Mouse (Mus musculus): Measurements from ENCODE around the gene Spns3. TPM values are rescaled to one million over a fixed set of nuclear protein-coding genes. Genes with fewer than 3 reads are reported as not detected.

Spns3 gene
- polyA plus RNA-seq, 1 experiment = 0.27 TPM

DNA sequence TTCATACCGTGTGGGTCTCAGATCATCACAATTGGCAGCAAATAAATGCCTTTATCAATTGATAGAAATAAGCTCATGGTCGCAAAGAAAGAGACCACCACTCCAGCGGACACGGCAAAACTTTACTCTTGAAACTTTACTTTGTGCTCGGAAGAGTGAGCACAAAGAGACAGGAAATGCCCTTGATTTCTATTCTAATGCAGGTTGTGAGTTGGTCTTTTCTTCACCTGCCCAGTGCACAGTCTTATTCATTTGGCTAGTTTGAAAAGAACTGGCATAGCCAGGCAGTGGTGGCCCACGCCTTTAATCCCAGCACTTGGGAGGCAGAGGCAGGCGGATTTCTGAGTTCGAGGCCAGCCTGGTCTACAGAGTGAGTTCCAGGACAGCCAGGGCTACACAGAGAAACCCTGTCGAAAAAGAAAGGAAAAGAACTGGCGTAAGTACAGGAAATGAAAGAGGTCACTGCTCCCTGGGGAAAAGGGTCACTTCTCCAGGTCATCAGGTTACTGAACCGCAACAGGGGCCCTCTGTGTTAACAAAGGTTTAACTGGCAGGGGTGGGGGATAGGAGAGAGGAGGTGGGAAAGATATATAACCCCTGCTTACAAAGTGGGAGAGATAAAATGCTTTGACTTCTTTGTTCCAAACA is 19.5 kb upstream of the Spns3 start:
- no peak for TF ChIP-seq GATA1 (IDR thresholded peaks at IDR 0.05; ENCODE audit: low read length)

DNA sequence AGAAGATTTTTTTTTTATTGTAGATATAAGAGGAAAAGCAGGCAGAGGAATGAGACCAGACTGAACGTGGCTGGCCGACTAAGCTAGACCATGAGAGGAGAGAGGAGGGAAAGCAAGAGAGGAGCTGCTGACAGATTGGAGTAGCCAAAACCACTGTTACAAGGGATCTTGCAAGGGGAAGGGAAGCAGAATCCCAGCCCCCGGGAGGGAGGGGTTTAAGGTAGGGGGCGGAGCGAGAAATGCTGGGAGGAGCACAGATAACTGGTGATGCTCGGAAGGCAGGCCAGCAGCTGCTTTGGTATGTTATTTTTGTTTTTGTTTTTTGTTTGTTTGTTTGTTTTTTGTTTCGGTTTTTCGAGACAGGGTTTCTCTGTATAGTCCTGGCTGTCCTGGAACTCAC is 18.7 kb upstream of the Spns3 start:
- no peak for TF ChIP-seq GATA1 (IDR thresholded peaks at IDR 0.05; ENCODE audit: low read length)

DNA sequence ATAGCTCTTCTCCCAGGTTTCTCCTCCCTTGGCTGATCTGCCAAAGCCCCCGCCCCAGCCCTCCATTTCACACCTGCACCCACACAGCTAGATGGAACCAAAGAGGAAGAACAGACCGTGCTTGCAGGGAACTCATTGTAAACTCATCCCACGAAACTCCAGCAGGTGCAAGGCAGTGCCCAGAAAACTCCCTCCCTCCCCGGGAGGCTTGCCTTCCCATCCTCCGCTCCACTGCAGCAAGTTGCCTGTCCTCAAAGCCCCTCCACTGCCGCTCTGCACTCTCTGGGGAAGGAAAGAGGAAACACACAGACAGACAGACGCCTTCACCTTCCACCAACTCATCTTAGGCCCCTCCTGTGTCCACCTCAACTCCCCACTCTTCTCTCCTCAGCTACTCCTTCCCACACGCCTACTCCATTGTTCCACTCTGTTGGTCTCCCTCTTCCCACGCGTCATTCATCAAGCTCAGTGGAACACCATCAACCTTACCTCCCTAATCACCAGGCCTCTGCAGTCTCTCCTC is 16.6 kb upstream of the Spns3 start:
- TF ChIP-seq GATA1 (IDR thresholded peaks at IDR 0.05; ENCODE audit: low read length) = no peak

DNA sequence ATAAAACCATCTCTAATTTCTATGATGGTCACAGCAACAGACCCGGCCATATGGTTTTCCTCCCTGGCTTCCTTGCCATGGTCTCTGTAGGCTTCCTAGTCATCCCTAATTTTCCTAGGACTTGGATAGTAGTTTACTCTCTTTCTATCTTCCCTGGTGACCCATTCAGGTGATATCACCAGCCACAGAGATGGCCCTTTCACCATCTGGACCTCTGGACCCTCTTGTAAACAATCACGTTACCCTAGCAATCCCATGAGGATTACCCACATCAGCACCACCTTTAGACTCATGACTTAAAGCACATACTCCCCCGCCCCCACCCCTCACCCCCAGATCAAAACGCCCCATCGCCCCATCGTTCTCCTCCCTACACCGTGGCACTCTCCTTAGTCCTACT is 16.0 kb upstream of the Spns3 start:
- TF ChIP-seq GATA1 (IDR thresholded peaks at IDR 0.05; ENCODE audit: low read length) = no peak

DNA sequence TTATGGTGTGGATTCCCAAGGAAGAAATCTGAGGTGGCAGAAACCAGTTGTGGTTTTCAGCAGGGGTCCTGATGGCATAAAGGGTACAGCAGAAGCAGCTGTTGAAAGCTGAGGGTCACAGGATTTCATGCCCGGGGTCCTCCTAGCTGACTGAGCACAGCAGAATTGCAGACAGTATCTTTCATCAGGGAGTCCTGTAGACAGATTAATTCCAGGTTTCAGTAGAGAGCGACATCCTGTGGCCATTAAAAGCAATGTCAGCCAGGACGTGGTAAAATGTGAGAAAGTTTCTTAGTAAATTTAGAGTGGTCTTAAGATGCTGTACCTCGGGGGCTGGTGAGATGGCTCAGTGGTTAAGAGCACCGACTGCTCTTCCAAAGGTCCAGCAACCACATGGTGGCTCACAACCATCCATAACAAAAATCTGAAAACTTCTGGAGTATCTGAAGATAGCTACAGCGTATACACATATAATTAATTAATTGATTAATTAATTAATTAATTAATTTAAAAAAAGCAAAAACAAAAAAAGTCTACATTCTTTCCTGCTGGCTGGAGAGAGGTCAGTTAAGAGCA is 14.0 kb upstream of the Spns3 start:
- no peak for TF ChIP-seq GATA1 (IDR thresholded peaks at IDR 0.05; ENCODE audit: low read length)

DNA sequence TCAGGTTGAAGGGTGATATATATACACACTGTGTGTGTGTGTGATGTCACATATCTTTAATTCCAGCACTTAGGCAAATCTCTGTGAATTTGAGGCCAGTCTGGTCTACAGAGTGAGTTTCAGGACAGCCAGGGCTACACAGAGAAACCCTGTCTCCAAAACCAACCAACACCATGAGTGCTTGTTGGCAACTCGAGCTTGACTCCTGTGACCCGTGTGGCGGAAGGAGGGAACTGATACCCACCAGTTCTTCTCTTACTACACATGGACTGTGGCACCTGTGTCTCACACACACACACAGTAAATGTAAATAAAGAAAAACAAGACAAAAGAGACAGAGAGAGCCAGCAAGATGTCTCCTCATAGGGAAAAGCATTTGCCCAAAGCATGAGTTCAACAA is 10.4 kb upstream of the Spns3 start:
- no peak for TF ChIP-seq GATA1 (IDR thresholded peaks at IDR 0.05; ENCODE audit: low read length)

DNA sequence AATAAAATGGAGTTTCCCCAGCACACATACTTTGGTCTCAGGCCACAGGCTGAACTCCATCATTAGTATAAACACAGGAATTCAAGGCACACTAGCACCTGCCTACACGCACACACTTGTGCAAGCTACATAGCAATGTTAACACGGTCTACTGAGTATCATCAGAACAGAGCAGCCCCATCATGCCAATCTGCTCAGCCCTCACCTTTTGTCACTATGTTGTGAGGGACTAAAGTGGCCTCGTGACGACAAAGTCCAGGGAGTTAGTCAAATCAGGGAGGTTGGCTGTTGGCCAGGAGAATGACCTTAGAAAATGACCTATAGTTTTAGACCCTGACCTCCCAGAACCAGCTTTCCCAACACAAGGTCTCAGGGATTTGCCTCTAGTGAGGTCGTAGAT is 7.8 kb upstream of the Spns3 start:
- TF ChIP-seq GATA1 (IDR thresholded peaks at IDR 0.05; ENCODE audit: low read length) = no peak

DNA sequence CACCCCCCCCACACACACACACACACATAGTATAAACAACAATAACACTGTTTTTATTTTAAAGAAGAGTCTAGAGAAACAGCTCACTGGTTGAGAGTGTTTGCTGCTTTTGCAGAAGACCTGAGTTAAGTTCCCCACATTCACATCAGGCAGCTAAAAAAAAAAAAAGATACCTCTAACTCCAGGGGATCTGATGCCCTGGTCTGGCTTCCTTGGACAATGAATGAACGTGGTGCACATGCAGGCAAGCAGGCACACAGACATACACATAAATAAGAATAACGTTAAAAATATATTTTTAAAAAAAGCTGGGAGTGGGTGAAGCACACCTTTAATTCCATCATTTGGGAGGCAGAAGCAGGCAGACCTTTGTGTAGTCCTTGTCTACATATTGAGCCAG is 6.6 kb upstream of the Spns3 start:
- TF ChIP-seq GATA1 (IDR thresholded peaks at IDR 0.05; ENCODE audit: low read length) = no peak

DNA sequence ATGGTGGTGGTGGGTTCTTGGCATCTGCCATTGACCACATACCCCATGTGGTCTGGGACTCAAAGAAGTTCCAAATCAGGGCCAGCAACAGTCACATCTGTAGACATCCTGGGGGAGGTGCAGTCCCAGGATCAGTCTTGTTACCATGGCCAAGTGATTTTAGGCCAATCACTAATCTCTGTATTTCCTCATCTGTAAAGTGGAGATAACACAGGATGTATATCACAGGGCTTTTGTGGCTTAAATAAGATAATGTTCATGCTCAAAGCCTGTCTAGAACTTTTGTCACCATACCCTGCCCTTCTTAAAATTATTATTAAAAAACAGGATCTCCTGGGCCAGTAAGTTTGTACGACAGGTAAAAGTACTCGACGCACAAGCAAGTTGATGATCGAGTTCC is 6.2 kb upstream of the Spns3 start:
- TF ChIP-seq GATA1 (IDR thresholded peaks at IDR 0.05; ENCODE audit: low read length) = no peak

DNA sequence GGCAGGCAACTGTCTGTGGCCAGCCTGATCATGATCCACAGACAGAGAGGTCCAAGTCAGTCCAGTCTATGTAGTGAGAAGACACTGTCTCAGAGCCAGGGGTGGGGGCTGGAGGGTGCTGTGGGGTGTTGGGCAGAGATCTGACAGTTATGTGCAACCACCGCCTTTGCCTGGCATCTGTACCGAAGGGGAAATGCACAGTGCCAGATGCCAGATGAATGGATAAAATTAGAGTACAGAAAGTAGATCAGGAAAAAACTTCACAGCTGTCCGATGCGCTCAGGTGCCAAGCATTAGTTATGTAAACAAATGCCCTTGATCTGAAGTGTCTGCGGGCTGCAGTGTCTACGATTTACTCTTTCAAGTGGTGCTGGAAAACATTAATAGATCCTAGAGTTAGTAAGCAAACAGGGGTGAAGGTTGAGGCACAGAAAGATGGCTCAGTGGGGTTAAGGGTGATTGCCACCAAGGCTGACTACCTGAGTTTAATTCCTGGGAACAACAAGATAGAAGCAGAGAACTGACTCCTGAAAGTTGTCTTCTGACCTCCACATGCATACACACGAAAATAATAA is 1.3 kb upstream of the Spns3 start:
- no peak for TF ChIP-seq GATA1 (IDR thresholded peaks at IDR 0.05; ENCODE audit: low read length)

DNA sequence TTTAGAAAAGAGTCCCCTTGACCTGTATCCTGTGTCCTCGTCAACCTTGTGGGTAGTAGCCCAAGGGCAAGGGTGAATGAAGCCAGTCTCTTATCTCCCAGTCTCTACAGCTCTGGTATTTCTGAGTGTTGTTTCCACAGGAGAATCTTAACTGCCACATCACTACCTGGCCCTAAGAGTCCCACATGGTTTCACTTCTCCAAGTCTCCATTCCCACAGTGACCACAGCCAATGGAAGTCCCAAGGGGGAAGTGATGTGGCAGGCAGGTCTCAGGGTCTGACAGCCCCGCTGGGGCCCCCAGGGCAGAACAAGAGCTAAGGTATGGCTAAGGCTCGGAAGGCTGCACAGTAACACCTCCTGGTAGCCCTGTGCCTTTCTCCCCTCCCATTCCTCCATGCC is 3.1 kb downstream of the Spns3 start:
- TF ChIP-seq GATA1 (IDR thresholded peaks at IDR 0.05; ENCODE audit: low read length) = no peak

DNA sequence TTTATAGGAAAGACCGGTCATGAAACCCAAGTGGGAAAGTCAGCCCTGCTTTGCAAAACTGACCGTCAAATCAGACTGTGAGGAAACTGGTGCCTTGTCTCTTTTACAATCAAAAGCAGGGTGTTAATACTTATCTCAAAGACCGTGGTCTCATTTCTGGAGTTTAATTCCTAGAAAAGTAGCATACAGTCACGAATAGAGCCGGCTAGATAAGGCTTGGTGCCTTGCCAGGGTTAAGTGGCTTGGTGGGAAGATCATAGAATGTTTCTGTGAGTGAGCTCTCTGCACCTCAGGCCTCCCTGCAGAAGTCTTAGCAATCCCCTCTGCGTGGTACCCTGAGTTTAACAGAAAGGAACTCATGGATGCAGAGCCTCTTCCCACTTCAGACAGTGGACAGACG is 5.6 kb downstream of the Spns3 start:
- no peak for TF ChIP-seq GATA1 (IDR thresholded peaks at IDR 0.05; ENCODE audit: low read length)

DNA sequence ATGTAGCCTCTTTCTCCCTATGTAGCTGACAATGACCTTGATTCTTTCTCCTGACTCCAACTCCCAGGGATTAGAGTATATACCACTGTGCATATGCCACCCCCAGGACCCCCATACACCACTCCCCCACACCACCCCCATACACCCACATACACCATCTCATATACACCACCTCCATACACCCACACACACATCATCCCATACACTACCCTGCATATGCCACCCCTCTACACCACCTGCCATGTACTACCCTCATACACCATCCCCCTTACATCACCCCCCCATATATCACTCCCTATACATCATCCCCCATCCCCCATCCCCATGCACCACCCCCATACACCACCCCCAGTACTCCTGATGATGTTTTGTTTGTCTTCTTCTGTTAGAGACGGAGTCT is 7.7 kb downstream of the Spns3 start:
- TF ChIP-seq GATA1 (IDR thresholded peaks at IDR 0.05; ENCODE audit: low read length) = no peak

DNA sequence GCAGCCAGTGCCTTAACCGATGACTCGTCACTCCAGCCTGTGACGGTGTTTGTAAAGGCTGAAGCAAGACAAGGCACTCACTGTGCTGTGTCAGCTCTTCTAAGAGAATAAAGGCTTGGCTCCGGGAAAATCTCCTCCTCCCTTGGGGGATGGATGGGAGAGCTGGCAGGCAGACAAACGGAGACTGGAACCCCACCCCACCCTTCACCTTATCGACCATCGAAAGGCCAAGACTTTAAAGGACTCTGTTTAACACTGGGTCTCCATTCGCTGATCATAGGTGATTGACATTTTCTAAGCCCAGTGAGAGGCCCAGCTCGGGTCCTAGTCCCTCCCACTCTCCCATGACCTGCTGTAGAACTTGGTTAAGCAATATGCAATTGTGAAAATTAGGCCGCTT is 8.4 kb downstream of the Spns3 start:
- no peak for TF ChIP-seq GATA1 (IDR thresholded peaks at IDR 0.05; ENCODE audit: low read length)

DNA sequence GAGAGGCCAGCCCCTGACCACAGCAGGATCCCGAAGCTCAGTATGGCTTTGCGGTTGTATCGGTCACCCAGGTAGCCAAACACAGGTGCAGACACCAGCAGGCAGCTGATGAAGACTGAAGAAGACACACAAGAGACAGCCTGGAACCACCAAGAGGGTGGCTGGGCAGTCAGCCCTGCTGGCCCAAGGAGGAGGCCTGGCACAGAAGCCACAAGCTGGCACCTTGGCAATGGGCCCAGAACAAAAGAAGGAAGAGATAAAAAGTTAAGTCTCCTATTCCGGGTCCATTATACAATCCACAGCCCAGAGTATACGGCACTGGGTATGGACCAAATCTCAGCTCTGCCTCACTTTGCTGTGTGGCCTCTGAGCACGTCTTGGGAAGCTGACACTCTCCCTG is 9.9 kb downstream of the Spns3 start:
- no peak for TF ChIP-seq GATA1 (IDR thresholded peaks at IDR 0.05; ENCODE audit: low read length)

DNA sequence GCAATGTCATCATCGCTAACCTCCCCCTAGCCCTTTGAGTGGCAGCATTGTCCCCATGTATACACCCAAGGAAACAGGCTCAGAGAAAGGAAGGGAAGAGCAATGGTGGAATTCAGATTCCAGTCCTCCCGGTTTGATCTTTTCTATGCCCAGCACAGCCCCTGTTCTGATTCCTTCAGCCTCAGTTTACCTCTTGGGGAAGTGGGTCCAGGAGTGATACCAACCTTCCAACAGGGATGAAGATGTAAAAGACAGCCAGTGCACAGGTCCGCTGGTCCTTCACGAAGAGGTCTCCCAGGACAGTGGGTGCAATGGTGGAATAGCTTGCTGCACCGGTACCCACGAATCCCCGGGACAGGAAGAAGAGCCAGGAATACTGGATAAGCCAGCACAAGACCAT is 11.5 kb downstream of the Spns3 start:
- no peak for TF ChIP-seq GATA1 (IDR thresholded peaks at IDR 0.05; ENCODE audit: low read length)
